Mouse (Mus musculus) liver, embryonic 16.5 days (tissue): ENCODE data around the gene Amn1. TPM values are rescaled to one million over a fixed set of nuclear protein-coding genes. Genes with fewer than 3 reads are reported as not detected.
A peak's percentile ranks its signal among the peaks of the same experiment; 100 is the strongest.
"Not testable (repeated sequence)": the region's sequence is repeated elsewhere in the genome, so short reads cannot be mapped to it uniquely, and the experiment has no call there.

Experiments
- ATAC-seq: fragments of 200-750 bp; cut with Nextera tagmentation; 2 replicates; pipeline ENCODE4 v1.8.0; 2017; ENCODE audit warnings: low read depth, mild to moderate bottlenecking, moderate number of reproducible peaks, moderate library complexity
- H3K27ac ChIP-seq: fragments of 300-500 bp; sonication (generic); 2 replicates; pipeline ENCODE4 v1.5.1; 2014; ENCODE audit warnings: mild to moderate bottlenecking, low read length
- H3K27me3 ChIP-seq: fragments of 300-500 bp; sonication (generic); 2 replicates; pipeline ENCODE4 v1.6.1; 2014; ENCODE audit warnings: low read depth, low read length, mixed read lengths; ENCODE audit not compliant: control insufficient read depth, insufficient read depth
- H3K36me3 ChIP-seq: fragments of 300-500 bp; sonication (generic); 2 replicates; pipeline ENCODE4 v1.6.1; 2014; ENCODE audit warnings: mild to moderate bottlenecking; ENCODE audit not compliant: control insufficient read depth, insufficient read depth
- H3K4me1 ChIP-seq: fragments of 300-500 bp; sonication (generic); 2 replicates; pipeline ENCODE4 v1.6.1; 2014; ENCODE audit warnings: low read depth, low read length, mixed read lengths; ENCODE audit not compliant: control insufficient read depth
- H3K4me2 ChIP-seq: fragments of 300-500 bp; sonication (generic); 2 replicates; pipeline ENCODE4 v1.6.1; 2014; ENCODE audit warnings: low read depth, low read length, mixed read lengths
- H3K4me3 ChIP-seq: fragments of 300-500 bp; sonication (generic); 2 replicates; pipeline ENCODE4 v1.5.1; 2014; ENCODE audit warnings: low read depth, mild to moderate bottlenecking, low read length
- H3K9ac ChIP-seq: fragments of 300-500 bp; sonication (generic); 2 replicates; pipeline ENCODE4 v1.6.1; 2014; ENCODE audit warnings: low read depth, low read length
- H3K9me3 ChIP-seq: fragments of 300-500 bp; sonication (generic); replicated peaks from 2 replicates; pipeline ENCODE4 v1.6.1; 2016; ENCODE audit warnings: low read length; ENCODE audit not compliant: control insufficient read depth
- WGBS: fragments of 180-500 bp; shearing (Covaris S2); extraction: QIAGEN DNeasy Blood & Tissue Kit; methylation state at CpG from one replicate; pipeline ENCODE4 v1.1.7; 2014; ENCODE audit not compliant: insufficient replicate concordance; 5-methylcytosine and 5-hydroxymethylcytosine counted together
- polyA plus RNA-seq: library from polyadenylated mRNA; unstranded; fragments of >200 nt; fragmentation: Nextera tagmentation; extraction: Ambion mirVana; gene quantifications from 2 replicates; pipeline ENCODE4 v1.2.1, GENCODE M21; 2015

Amn1 gene
- polyA plus RNA-seq, 1 experiment from 2014 or later, result 8.3 TPM

DNA sequence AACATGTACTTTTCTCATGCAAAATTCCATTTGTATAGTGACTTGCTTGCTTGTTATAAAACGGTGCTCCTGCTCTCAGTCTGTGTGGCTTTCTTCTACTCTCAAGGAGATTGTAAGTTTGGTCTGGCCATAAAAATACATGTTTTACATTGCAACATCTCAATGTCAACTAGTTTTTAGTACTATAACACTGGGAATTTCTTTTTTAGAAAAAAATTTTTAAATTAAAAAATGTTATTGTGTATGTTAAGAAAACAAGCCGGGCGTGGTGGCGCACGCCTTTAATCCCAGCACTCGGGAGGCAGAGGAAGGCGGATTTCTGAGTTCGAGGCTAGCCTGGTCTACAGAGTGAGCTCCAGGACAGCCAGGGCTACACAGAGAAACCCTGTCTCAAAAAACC is 58.6 kb downstream of the Amn1 start, which contains the start of gene Gm10203:
TSS of gene Gm10203 (plus strand) at position 301 of the 400 bp plus-strand sequence.
- H3K4me3 ChIP-seq, H3K9me3 ChIP-seq, H3K4me2 ChIP-seq, H3K27me3 ChIP-seq, H3K4me1 ChIP-seq, H3K9ac ChIP-seq, H3K27ac ChIP-seq, H3K36me3 ChIP-seq, ATAC-seq: not testable (repeated sequence)
- WGBS, result 79% methylated on average over 8 of the region's 8 CpGs

DNA sequence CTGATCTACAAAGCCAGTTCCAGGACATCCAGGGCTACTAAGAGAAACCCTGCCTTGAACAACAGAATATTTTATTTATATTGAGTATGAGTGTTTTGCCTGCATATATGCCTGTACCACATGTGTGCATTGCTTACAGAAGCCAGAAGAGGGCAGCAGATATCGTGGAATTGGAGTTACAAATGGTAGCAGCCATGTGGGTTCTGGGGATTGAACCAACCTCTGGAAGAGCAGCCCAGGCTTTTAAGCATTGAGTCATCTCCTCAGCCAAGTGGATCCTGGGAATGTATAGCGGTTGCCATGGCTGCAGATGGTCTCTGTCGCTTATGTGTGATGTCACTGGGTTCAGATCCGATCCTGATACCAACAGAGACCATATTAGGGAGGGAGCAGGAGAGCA is 61.8 kb downstream of the Amn1 start:
- no peak overlapping the region for H3K9ac ChIP-seq
- H3K36me3 ChIP-seq, result no peaks in the 10 kb centered on the region
- H3K27ac ChIP-seq, result no peak overlapping the region
- H3K27me3 ChIP-seq, result no peaks in the 10 kb centered on the region
- H3K4me3 ChIP-seq, result no peak overlapping the region
- ATAC-seq, result peak; percentile 32
- WGBS, result 55% methylated on average over 4 of the region's 4 CpGs
- H3K4me1 ChIP-seq, result no peaks in the 10 kb centered on the region
- no peaks in the 10 kb centered on the region for H3K9me3 ChIP-seq
- H3K4me2 ChIP-seq, result no peak overlapping the region

DNA sequence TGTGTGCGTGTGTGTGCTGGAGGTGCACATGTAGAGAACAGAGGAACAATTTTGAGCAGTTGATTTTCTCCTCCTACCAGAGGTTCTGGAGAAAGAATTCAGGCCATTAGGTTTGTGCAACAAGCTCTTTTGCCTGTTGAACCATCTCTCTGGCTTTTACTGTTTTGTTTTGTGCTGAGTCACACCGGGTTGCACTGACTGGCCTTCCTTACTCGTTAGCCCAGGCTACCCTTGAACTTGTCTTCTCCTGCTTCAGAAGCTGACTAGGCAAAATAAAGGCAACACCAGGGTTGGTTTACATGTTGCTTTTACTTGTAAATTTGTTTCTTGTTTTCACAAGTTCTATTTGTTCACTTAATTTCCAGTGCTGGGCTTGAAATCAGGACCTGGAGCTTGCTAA is 65.5 kb downstream of the Amn1 start:
- Histone ChIP-seq H3K4me1 (no peaks in the 10 kb centered on the region), H3K36me3 (no peaks in the 10 kb centered on the region), H3K9me3 (no peaks in the 10 kb centered on the region), H3K9ac (no peak overlapping the region), H3K4me3 (no peak overlapping the region), H3K27ac (no peak overlapping the region), H3K27me3 (no peaks in the 10 kb centered on the region), H3K4me2 (no peak overlapping the region)
- WGBS, result 68% methylated on average over 3 of the region's 3 CpGs
- ATAC-seq, result no peak

DNA sequence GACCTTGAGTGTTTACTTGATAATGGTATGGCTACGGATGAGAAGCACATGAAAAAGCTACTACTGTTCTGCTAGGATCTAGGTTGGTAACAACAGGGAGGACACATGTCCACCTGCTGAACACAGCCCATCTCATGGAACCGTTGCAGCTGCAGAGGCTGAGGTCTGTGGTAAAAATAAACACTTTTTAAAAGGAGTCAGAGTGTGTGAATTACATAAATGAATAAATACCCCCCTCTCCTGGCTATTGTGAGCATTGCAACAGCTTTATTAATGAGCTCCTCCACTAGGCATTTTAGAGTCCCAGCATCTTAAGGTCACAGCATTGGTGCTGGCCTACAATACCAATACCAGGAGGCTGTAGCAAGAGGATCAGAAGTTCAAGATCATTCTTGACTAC is 68.7 kb downstream of the Amn1 start:
- peak; percentile 20 for ATAC-seq
- no peaks in the 10 kb centered on the region for H3K27me3 ChIP-seq
- H3K4me1 ChIP-seq, result no peaks in the 10 kb centered on the region
- H3K4me2 ChIP-seq, result no peak overlapping the region
- WGBS, result 28% methylated on average over 2 of the region's 2 CpGs
- no peak overlapping the region for H3K9ac ChIP-seq
- H3K36me3 ChIP-seq, result no peaks in the 10 kb centered on the region
- H3K9me3 ChIP-seq, result no peaks in the 10 kb centered on the region
- no peak overlapping the region for H3K4me3 ChIP-seq
- H3K27ac ChIP-seq, result no peak overlapping the region

DNA sequence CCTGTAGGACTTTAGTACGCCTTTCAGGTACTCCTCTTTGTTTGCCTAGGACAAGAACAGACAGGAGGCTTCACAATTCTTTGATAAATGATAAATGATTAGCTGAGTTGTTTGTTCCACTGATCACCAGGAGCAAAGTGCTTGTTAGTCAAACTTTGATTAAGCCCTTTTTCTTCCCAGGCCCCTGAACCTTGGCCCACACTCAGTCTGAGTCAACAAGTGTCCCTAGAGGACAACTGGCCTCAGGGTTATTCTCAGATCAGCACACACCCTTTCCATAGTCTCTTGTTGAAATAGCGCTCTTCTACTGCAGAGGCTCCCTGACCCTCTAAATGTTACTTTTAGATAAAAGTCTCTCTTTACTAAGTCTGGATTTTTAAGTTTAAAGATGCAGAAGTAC is 69.6 kb downstream of the Amn1 start:
- H3K27me3 ChIP-seq, result no peaks in the 10 kb centered on the region
- no peaks in the 10 kb centered on the region for H3K36me3 ChIP-seq
- no peaks in the 10 kb centered on the region for H3K4me1 ChIP-seq
- H3K4me3 ChIP-seq, result no peak overlapping the region
- peak; percentile 87 for ATAC-seq
- no peaks in the 10 kb centered on the region for H3K9me3 ChIP-seq
- no peak overlapping the region for H3K4me2 ChIP-seq
- no peak overlapping the region for H3K9ac ChIP-seq
- 48% methylated on average over 2 of the region's 2 CpGs for WGBS
- no peak overlapping the region; the same call in 1 of the 2 replicates for H3K27ac ChIP-seq

DNA sequence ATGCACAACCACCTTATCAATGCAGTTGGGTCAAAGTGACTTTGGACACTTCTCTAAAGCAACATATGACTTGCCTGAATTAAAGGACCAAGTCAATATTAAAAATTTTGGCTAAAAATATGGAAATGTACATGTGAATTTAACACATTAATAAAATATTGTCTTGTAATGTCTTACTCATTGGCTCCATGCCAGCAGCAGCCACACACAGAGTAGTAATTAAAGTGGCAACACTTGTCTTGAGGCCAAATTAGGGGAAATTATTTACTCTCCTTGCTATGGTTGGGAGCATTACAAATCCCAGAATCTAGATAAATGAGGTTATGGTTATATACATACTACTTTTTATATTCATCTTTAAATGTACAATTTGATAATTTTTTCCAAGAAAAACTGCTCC is 71.5 kb downstream of the Amn1 start:
- H3K4me2 ChIP-seq, result no peak overlapping the region
- no peak overlapping the region for H3K4me3 ChIP-seq
- H3K4me1 ChIP-seq, result no peaks in the 10 kb centered on the region
- H3K27ac ChIP-seq, result no peak overlapping the region
- ATAC-seq, result no peak
- H3K9me3 ChIP-seq, result no peaks in the 10 kb centered on the region
- H3K27me3 ChIP-seq, result no peaks in the 10 kb centered on the region
- no peak overlapping the region for H3K9ac ChIP-seq
- H3K36me3 ChIP-seq, result no peaks in the 10 kb centered on the region

DNA sequence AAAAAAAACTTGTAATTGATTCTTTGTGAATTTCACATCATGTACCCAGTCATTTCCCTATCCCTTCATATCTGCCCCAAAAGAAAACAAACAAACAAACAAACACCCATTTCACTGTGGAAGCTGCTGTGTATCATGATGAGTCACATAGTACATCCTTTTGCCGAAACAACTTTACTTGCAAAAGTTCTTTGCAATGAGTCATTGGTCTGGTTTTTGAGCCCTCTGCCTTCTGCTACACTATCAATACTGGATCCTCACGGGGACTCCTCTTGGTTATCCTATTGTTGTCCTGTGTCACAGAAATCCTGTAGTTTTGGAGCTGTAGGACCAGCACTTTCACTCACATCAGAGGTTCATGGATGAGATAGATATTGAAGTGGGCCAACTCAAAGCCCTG is 79.6 kb downstream of the Amn1 start:
- H3K9ac ChIP-seq, result no peak overlapping the region
- H3K27me3 ChIP-seq, result no peaks in the 10 kb centered on the region
- no peak overlapping the region for H3K27ac ChIP-seq
- no peak overlapping the region for H3K4me3 ChIP-seq
- H3K4me2 ChIP-seq, result no peak overlapping the region
- WGBS, result 55% methylated on average over 2 of the region's 2 CpGs
- H3K36me3 ChIP-seq, result no peaks in the 10 kb centered on the region
- ATAC-seq, result no peak
- no peaks in the 10 kb centered on the region for H3K9me3 ChIP-seq
- no peaks in the 10 kb centered on the region for H3K4me1 ChIP-seq

DNA sequence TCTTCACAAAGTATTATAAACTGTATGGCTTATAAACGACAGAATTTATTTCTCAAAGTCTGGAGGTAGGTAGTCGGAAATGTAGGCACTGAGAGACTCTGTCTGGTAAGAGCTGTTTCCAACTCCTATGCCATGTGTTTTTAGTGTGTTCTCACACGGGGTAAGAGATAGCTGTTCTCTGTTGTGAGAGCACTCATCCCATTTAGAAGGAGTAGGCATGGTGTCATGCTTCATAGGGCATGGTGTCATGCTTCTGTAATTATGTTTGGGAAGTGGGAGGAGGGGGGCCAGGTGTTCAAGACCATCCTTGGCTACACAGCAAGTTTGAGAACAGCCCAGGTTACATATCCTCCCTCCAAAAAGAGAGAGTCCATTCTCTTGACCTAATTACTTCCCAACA is 80.9 kb downstream of the Amn1 start:
- H3K9me3 ChIP-seq, result no peaks in the 10 kb centered on the region
- ATAC-seq, result no peak
- H3K27me3 ChIP-seq, result no peaks in the 10 kb centered on the region
- H3K4me3 ChIP-seq, result no peak overlapping the region
- no peaks in the 10 kb centered on the region for H3K4me1 ChIP-seq
- no peak overlapping the region for H3K9ac ChIP-seq
- no peak overlapping the region for H3K4me2 ChIP-seq
- 45% methylated on average over 3 of the region's 3 CpGs for WGBS
- H3K36me3 ChIP-seq, result no peaks in the 10 kb centered on the region
- no peak overlapping the region for H3K27ac ChIP-seq
